Mouse (Mus musculus): Measurements from ENCODE around the gene Syndig1. TPM values are rescaled to one million over a fixed set of nuclear protein-coding genes. Genes with fewer than 3 reads are reported as not detected.
A peak's percentile ranks its signal among the peaks of the same experiment; 100 is the strongest.

Syndig1 gene
- polyA plus RNA-seq, 1 experiment from 2014 or later = 7.4 TPM

GRCm38 (mm10) chr2:149929986-149930385 lies 101.0 kb downstream of the Syndig1 start:
- Histone ChIP-seq H3K9me3 (ENCODE audit: control insufficient read depth, low read length) (no peaks in the 10 kb centered on the region), H3K9ac (ENCODE audit: low read depth, low read length) (no peak overlapping the region), H3K4me2 (ENCODE audit: low read depth, low read length) (no peak overlapping the region), H3K27me3 (replicated peaks; ENCODE audit: control insufficient read depth, insufficient read depth, low read length) (no peaks in the 10 kb centered on the region), H3K4me1 (ENCODE audit: control insufficient read depth, insufficient read depth, low read length) (peaks cover 3% of the 10 kb centered on the region; the same call in 1 of the 2 replicates), H3K36me3 (ENCODE audit: control insufficient read depth, insufficient read depth, low read length) (no peaks in the 10 kb centered on the region), H3K4me3 (ENCODE audit: low read depth, low read length) (no peak overlapping the region), H3K27ac (replicated peaks; ENCODE audit: low read depth, low read length) (no peak overlapping the region)
- DNase-seq (ENCODE audit: low spot score) (peak; percentile 18), ATAC-seq (ENCODE audit: low read depth) (no peak)
- 79% methylated on average over 5 of the region's 5 CpGs for WGBS

GRCm38 (mm10) chr2:149931111-149931510 lies 102.1 kb downstream of the Syndig1 start:
- Histone ChIP-seq H3K9ac (ENCODE audit: low read depth, low read length) (no peak overlapping the region), H3K4me2 (ENCODE audit: low read depth, low read length) (no peak overlapping the region), H3K9me3 (ENCODE audit: control insufficient read depth, low read length) (no peaks in the 10 kb centered on the region), H3K27me3 (replicated peaks; ENCODE audit: control insufficient read depth, insufficient read depth, low read length) (no peaks in the 10 kb centered on the region), H3K36me3 (ENCODE audit: control insufficient read depth, insufficient read depth, low read length) (no peaks in the 10 kb centered on the region), H3K27ac (replicated peaks; ENCODE audit: low read depth, low read length) (no peak overlapping the region), H3K4me1 (ENCODE audit: control insufficient read depth, insufficient read depth, low read length) (peaks cover 3% of the 10 kb centered on the region; the same call in 1 of the 2 replicates), H3K4me3 (ENCODE audit: low read depth, low read length) (no peak overlapping the region)
- WGBS = 32% methylated on average over 2 of the region's 2 CpGs
- ATAC-seq (ENCODE audit: low read depth) (no peak), DNase-seq (ENCODE audit: low spot score) (peak; percentile 7)

DNA sequence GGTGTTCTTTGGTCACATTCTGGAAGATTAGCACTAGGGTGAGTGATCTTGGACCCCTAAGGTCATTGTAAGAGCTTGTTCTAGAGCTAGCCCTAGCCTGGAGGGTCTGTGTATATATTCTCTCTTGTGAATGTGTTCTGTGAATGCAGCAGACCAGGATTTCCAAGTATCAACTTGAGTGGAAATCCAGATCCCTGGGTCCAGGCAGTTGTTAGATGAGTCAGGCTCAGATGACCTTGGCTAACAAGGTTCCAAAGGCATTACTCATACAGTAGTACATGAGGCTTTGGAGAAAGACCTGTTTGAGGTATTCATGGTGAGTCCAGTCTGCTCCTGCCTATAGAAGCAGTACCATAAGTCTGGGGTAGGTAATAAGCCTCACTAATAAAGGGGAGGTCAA lies 103.1 kb downstream of the Syndig1 start:
- no peak overlapping the region for H3K27ac ChIP-seq (replicated peaks; ENCODE audit: low read depth, low read length)
- H3K9ac ChIP-seq (ENCODE audit: low read depth, low read length) = no peak overlapping the region
- no peak overlapping the region for H3K4me2 ChIP-seq (ENCODE audit: low read depth, low read length)
- DNase-seq (ENCODE audit: low spot score) (no peak), ATAC-seq (ENCODE audit: low read depth) (no peak)
- H3K4me1 ChIP-seq (ENCODE audit: control insufficient read depth, insufficient read depth, low read length) = peaks cover 3% of the 10 kb centered on the region; the same call in 1 of the 2 replicates
- no peaks in the 10 kb centered on the region for H3K9me3 ChIP-seq (ENCODE audit: control insufficient read depth, low read length)
- no peaks in the 10 kb centered on the region for H3K27me3 ChIP-seq (replicated peaks; ENCODE audit: control insufficient read depth, insufficient read depth, low read length)
- H3K4me3 ChIP-seq (ENCODE audit: low read depth, low read length) = no peak overlapping the region
- H3K36me3 ChIP-seq (ENCODE audit: control insufficient read depth, insufficient read depth, low read length) = no peaks in the 10 kb centered on the region

GRCm38 (mm10) chr2:149933247-149933898 lies 104.4 kb downstream of the Syndig1 start:
- ATAC-seq (ENCODE audit: low read depth) = no peak; the same call in 1 of the 2 replicates
- H3K27me3 ChIP-seq (replicated peaks; ENCODE audit: control insufficient read depth, insufficient read depth, low read length) = no peaks in the 10 kb centered on the region
- no peak overlapping the region for H3K9ac ChIP-seq (ENCODE audit: low read depth, low read length)
- no peak overlapping the region for H3K4me2 ChIP-seq (ENCODE audit: low read depth, low read length)
- H3K4me3 ChIP-seq (ENCODE audit: low read depth, low read length) = no peak overlapping the region
- H3K27ac ChIP-seq (replicated peaks; ENCODE audit: low read depth, low read length) = no peak overlapping the region
- no peaks in the 10 kb centered on the region for H3K9me3 ChIP-seq (ENCODE audit: control insufficient read depth, low read length)
- 19% methylated on average over 2 of the region's 2 CpGs for WGBS
- peaks cover 3% of the 10 kb centered on the region; the same call in 1 of the 2 replicates for H3K4me1 ChIP-seq (ENCODE audit: control insufficient read depth, insufficient read depth, low read length)
- H3K36me3 ChIP-seq (ENCODE audit: control insufficient read depth, insufficient read depth, low read length) = no peaks in the 10 kb centered on the region
- peak; percentile 33 for DNase-seq (ENCODE audit: low spot score)

DNA sequence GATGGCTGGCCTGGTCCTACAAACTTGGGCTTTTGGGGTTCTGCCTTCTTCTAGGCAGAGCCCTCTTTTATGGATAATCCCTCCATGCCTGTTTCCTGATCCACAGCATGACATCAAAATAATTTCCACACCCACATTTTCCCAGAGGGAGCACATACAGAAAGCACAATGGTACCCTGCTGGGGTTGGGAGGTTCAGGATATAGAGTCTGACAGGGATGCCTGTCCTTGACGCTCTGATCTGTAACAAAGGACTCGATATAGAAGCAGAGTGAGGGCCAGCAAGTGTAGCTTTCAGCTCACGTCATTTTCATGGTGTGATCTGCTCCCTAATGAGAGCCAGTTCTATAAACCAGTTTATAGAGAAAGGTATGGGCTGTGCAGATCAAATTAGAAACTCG lies 105.1 kb downstream of the Syndig1 start:
- Histone ChIP-seq H3K9me3 (ENCODE audit: control insufficient read depth, low read length) (no peaks in the 10 kb centered on the region), H3K27me3 (replicated peaks; ENCODE audit: control insufficient read depth, insufficient read depth, low read length) (no peaks in the 10 kb centered on the region), H3K4me3 (ENCODE audit: low read depth, low read length) (no peak overlapping the region), H3K4me1 (ENCODE audit: control insufficient read depth, insufficient read depth, low read length) (peaks cover 3% of the 10 kb centered on the region; the same call in 1 of the 2 replicates), H3K9ac (ENCODE audit: low read depth, low read length) (no peak overlapping the region), H3K27ac (replicated peaks; ENCODE audit: low read depth, low read length) (no peak overlapping the region), H3K4me2 (ENCODE audit: low read depth, low read length) (no peak overlapping the region), H3K36me3 (ENCODE audit: control insufficient read depth, insufficient read depth, low read length) (no peaks in the 10 kb centered on the region)
- WGBS = 32% methylated on average over 4 of the region's 4 CpGs
- no peak for DNase-seq (ENCODE audit: low spot score)
- no peak for ATAC-seq (ENCODE audit: low read depth)

- H3K9ac ChIP-seq (ENCODE audit: low read depth, low read length) = no peak overlapping the region
- no peak overlapping the region for H3K4me3 ChIP-seq (ENCODE audit: low read depth, low read length)
- H3K9me3 ChIP-seq (ENCODE audit: control insufficient read depth, low read length) = no peaks in the 10 kb centered on the region
- H3K4me2 ChIP-seq (ENCODE audit: low read depth, low read length) = no peak overlapping the region
- H3K36me3 ChIP-seq (ENCODE audit: control insufficient read depth, insufficient read depth, low read length) = no peaks in the 10 kb centered on the region
- 74% methylated on average over 4 of the region's 4 CpGs for WGBS
- DNase-seq (ENCODE audit: low spot score) (no peak), ATAC-seq (ENCODE audit: low read depth) (no peak)
- H3K27me3 ChIP-seq (replicated peaks; ENCODE audit: control insufficient read depth, insufficient read depth, low read length) = no peaks in the 10 kb centered on the region
- H3K27ac ChIP-seq (replicated peaks; ENCODE audit: low read depth, low read length) = no peak overlapping the region
- no peaks in the 10 kb centered on the region for H3K4me1 ChIP-seq (ENCODE audit: control insufficient read depth, insufficient read depth, low read length)
Observed at GRCm38 (mm10) chr2:149938829-149939228, 109.8 kb downstream of the Syndig1 start.

- Histone ChIP-seq H3K9ac (ENCODE audit: low read depth, low read length) (no peak overlapping the region), H3K36me3 (ENCODE audit: control insufficient read depth, insufficient read depth, low read length) (no peaks in the 10 kb centered on the region), H3K4me3 (ENCODE audit: low read depth, low read length) (no peak overlapping the region), H3K9me3 (ENCODE audit: control insufficient read depth, low read length) (no peaks in the 10 kb centered on the region), H3K4me1 (ENCODE audit: control insufficient read depth, insufficient read depth, low read length) (no peaks in the 10 kb centered on the region), H3K4me2 (ENCODE audit: low read depth, low read length) (no peak overlapping the region), H3K27me3 (replicated peaks; ENCODE audit: control insufficient read depth, insufficient read depth, low read length) (no peaks in the 10 kb centered on the region), H3K27ac (replicated peaks; ENCODE audit: low read depth, low read length) (no peak overlapping the region)
- ATAC-seq (ENCODE audit: low read depth) (no peak), DNase-seq (ENCODE audit: low spot score) (no peak)
- WGBS = 56% methylated on average over 2 of the region's 2 CpGs
Observed at GRCm38 (mm10) chr2:149939586-149939985, 110.6 kb downstream of the Syndig1 start.

GRCm38 (mm10) chr2:149950641-149951040 lies 121.6 kb downstream of the Syndig1 start:
- Histone ChIP-seq H3K4me2 (ENCODE audit: low read depth, low read length) (no peak overlapping the region), H3K36me3 (ENCODE audit: control insufficient read depth, insufficient read depth, low read length) (no peaks in the 10 kb centered on the region), H3K9me3 (ENCODE audit: control insufficient read depth, low read length) (no peaks in the 10 kb centered on the region), H3K4me3 (ENCODE audit: low read depth, low read length) (no peak overlapping the region), H3K9ac (ENCODE audit: low read depth, low read length) (no peak overlapping the region), H3K4me1 (ENCODE audit: control insufficient read depth, insufficient read depth, low read length) (no peaks in the 10 kb centered on the region), H3K27me3 (replicated peaks; ENCODE audit: control insufficient read depth, insufficient read depth, low read length) (no peaks in the 10 kb centered on the region), H3K27ac (replicated peaks; ENCODE audit: low read depth, low read length) (no peak overlapping the region)
- DNase-seq (ENCODE audit: low spot score) = no peak
- 89% methylated on average over 4 of the region's 4 CpGs for WGBS
- ATAC-seq (ENCODE audit: low read depth) = no peak

GRCm38 (mm10) chr2:149971014-149971413 lies 142.0 kb downstream of the Syndig1 start:
- Histone ChIP-seq H3K4me1 (ENCODE audit: control insufficient read depth, insufficient read depth, low read length) (no peaks in the 10 kb centered on the region), H3K4me2 (ENCODE audit: low read depth, low read length) (no peak overlapping the region), H3K9ac (ENCODE audit: low read depth, low read length) (no peak overlapping the region), H3K4me3 (ENCODE audit: low read depth, low read length) (no peak overlapping the region), H3K36me3 (ENCODE audit: control insufficient read depth, insufficient read depth, low read length) (no peaks in the 10 kb centered on the region), H3K9me3 (ENCODE audit: control insufficient read depth, low read length) (no peaks in the 10 kb centered on the region), H3K27me3 (replicated peaks; ENCODE audit: control insufficient read depth, insufficient read depth, low read length) (no peaks in the 10 kb centered on the region), H3K27ac (replicated peaks; ENCODE audit: low read depth, low read length) (no peak overlapping the region)
- WGBS = 58% methylated on average over 4 of the region's 4 CpGs
- DNase-seq (ENCODE audit: low spot score) = peak; percentile 1
- ATAC-seq (ENCODE audit: low read depth) = no peak
